In genomic region chr13:44504455-44504854, GRCm38 (mm10) we compare ENCODE assay signal across 15 mouse cellular contexts.
DNase-seq lines count a peak whose midpoint lies in the region; ATAC-seq and TF ChIP-seq lines count a peak whose summit lies in the region.
"Had no signal": no experiment of that assay in that cellular context is flagged by ENCODE, and none has a peak within 500 bp of the region (broad histone marks: within the 10 kb centered on the region; RNA-seq: fewer than 3 reads in every experiment).

No protein-coding gene starts in this region.

- ATAC-seq in G1E (ENCODE audit: extremely low read depth, insufficient number of reproducible peaks, low FRiP score, poor library complexity, severe bottlenecking) = no peak
- ATAC-seq in heart, embryonic 12.5 days (ENCODE audit: insufficient number of reproducible peaks, low FRiP score) = no peak

- 78% methylated on average over 6 of the region's 6 CpGs for WGBS in heart, embryonic 12.5 days

- H3K27ac ChIP-seq in heart, embryonic 12.5 days (ENCODE audit: poor library complexity, severe bottlenecking) = no peak overlapping the region
- H3K27ac ChIP-seq: forebrain, embryonic 10.5 days; heart, embryonic 15.5 days; midbrain, embryonic 12.5 days had no signal

- H3K4me2 ChIP-seq in heart, embryonic 12.5 days = no peak overlapping the region
- H3K4me2 ChIP-seq: heart, embryonic 15.5 days; lung, embryonic 14.5 days; midbrain, embryonic 12.5 days had no signal

- H3K27me3 ChIP-seq in G1E (ENCODE audit: insufficient read depth, low read length) = peaks cover 25% of the 10 kb centered on the region
- no peaks in the 10 kb centered on the region for H3K27me3 ChIP-seq in heart, embryonic 12.5 days (replicated peaks)
- H3K27me3 ChIP-seq: heart, embryonic 15.5 days had no signal

- H3K36me3 ChIP-seq in G1E (replicated peaks) = no peaks in the 10 kb centered on the region
- H3K36me3 ChIP-seq in heart, embryonic 12.5 days = no peaks in the 10 kb centered on the region
- H3K36me3 ChIP-seq: forebrain, embryonic 10.5 days; heart, embryonic 15.5 days; midbrain, embryonic 12.5 days had no signal

- H3K4me3 ChIP-seq in G1E (ENCODE audit: low read depth, low read length) = no peak overlapping the region
- no peak overlapping the region for H3K4me3 ChIP-seq in heart, embryonic 12.5 days
- H3K4me3 ChIP-seq: forebrain, embryonic 10.5 days; heart, embryonic 15.5 days; midbrain, embryonic 12.5 days; myocyte had no signal

- peak; percentile 5 for DNase-seq in layer of hippocampus, adult 9-11 months
- no peak for DNase-seq in layer of hippocampus, postnatal 25 days (ENCODE audit: extremely low spot score in 1 of 2, low spot score in 1 of 2)
- peak; percentile 57 for DNase-seq in 416B (ENCODE audit: low read depth)
- DNase-seq in G1E (ENCODE audit: low spot score) = peak; percentile 8
- peak; percentile 43 for DNase-seq in lung, postnatal 36 days
- DNase-seq in neural tube, embryonic 10.5 days (ENCODE audit: extremely low spot score, low spot score) = no peak
- DNase-seq in thymus, postnatal 25 days = no peak
- DNase-seq: cerebellum, adult 11 months; kidney, postnatal 4 days; lung, embryonic 14.5 days had no signal

- H3K9me3 ChIP-seq in G1E (replicated peaks) = no peaks in the 10 kb centered on the region
- H3K9me3 ChIP-seq in heart, embryonic 12.5 days (replicated peaks) = no peaks in the 10 kb centered on the region
- H3K9me3 ChIP-seq: forebrain, embryonic 10.5 days; heart, embryonic 15.5 days; midbrain, embryonic 12.5 days had no signal

- peaks cover 16% of the 10 kb centered on the region for H3K4me1 ChIP-seq in G1E (ENCODE audit: insufficient read depth, low read depth, low read length)
- H3K4me1 ChIP-seq in heart, embryonic 12.5 days (replicated peaks) = peaks cover 21% of the 10 kb centered on the region

- TF ChIP-seq CTCF in G1E (IDR thresholded peaks at IDR 0.05; ENCODE audit: low read depth, low read length) = no peak

- H3K9ac ChIP-seq in heart, embryonic 12.5 days = no peak overlapping the region
- H3K9ac ChIP-seq: heart, embryonic 15.5 days; lung, embryonic 14.5 days; midbrain, embryonic 12.5 days had no signal

Comparison
In these comparisons a context has a peak if more than half of its experiments do, and no peak if none do; other contexts are left out.
1. DNase-seq: peak in layer of hippocampus, adult 9-11 months (single experiment), 416B (single experiment), G1E (single experiment) and lung, postnatal 36 days (single experiment); none in layer of hippocampus, postnatal 25 days (0 of 2), neural tube, embryonic 10.5 days (single experiment) and thymus, postnatal 25 days (single experiment).